Mouse (Mus musculus): ENCODE results near the gene Atrip.

GRCm38 (mm10) chr9:109015397-109015796 is 58.5 kb downstream of the Atrip start:
- no peak for TF ChIP-seq CTCF (IDR thresholded peaks at IDR 0.05; ENCODE audit: control insufficient read depth, insufficient read depth, low read length)
- TF ChIP-seq POLR2A (IDR thresholded peaks at IDR 0.05; ENCODE audit: borderline replicate concordance, control insufficient read depth, low read depth, low read length): no peak

Measured in bone marrow, adult 2 months (tissue).